Mouse (Mus musculus) neural tube, embryonic 14.5 days (tissue): ENCODE measurements around the gene Praf2. TPM values are rescaled to one million over a fixed set of nuclear protein-coding genes. Genes with fewer than 3 reads are reported as not detected.

Experiments used
- ATAC-seq: fragments of 200-750 bp; cut with Nextera tagmentation; 2 replicates; pipeline ENCODE4 v1.8.0; 2017; ENCODE audit warnings: low read depth, mild to moderate bottlenecking, moderate TSS enrichment, moderate library complexity
- H3K27ac ChIP-seq: fragments of 300-500 bp; sonication (generic); 2 replicates; pipeline ENCODE4 v1.5.1; 2014; ENCODE audit warnings: low read depth, mild to moderate bottlenecking, control low read depth, low read length, moderate library complexity, mixed read lengths
- H3K27me3 ChIP-seq: fragments of 300-500 bp; sonication (generic); 2 replicates; pipeline ENCODE4 v1.6.1; 2014; ENCODE audit warnings: low read length; ENCODE audit not compliant: control insufficient read depth, insufficient read depth
- H3K36me3 ChIP-seq: fragments of 300-500 bp; sonication (generic); 2 replicates; pipeline ENCODE4 v1.6.1; 2014; ENCODE audit warnings: low read length, mixed read lengths; ENCODE audit not compliant: control insufficient read depth, insufficient read depth
- H3K4me1 ChIP-seq: fragments of 300-500 bp; sonication (generic); 2 replicates; pipeline ENCODE4 v1.6.1; 2014; ENCODE audit warnings: low read length; ENCODE audit not compliant: control insufficient read depth, insufficient read depth
- H3K4me2 ChIP-seq: fragments of 300-500 bp; sonication (generic); 2 replicates; pipeline ENCODE4 v1.6.1; 2014; ENCODE audit warnings: mild to moderate bottlenecking, low read depth, low read length, control low read depth
- H3K4me3 ChIP-seq: fragments of 300-500 bp; sonication (generic); 2 replicates; pipeline ENCODE4 v1.5.1; 2014; ENCODE audit warnings: low read depth, low read length, control low read depth, mixed read lengths
- H3K9ac ChIP-seq: fragments of 300-500 bp; sonication (generic); replicated peaks from 2 replicates; pipeline ENCODE4 v1.6.1; 2014; ENCODE audit warnings: low read depth, mild to moderate bottlenecking, control low read depth, low read length, mixed read lengths
- H3K9me3 ChIP-seq: fragments of 300-500 bp; sonication (generic); 2 replicates; pipeline ENCODE4 v1.6.1; 2016; ENCODE audit warnings: low read length; ENCODE audit not compliant: control insufficient read depth
- WGBS: fragments of 180-500 bp; shearing (Covaris S2); extraction: QIAGEN DNeasy Blood & Tissue Kit; methylation state at CpG from one replicate; pipeline ENCODE4 v1.1.7; 2014; 5-methylcytosine and 5-hydroxymethylcytosine counted together
- polyA plus RNA-seq: library from polyadenylated mRNA; unstranded; fragments of >200 nt; fragmentation: Nextera tagmentation; extraction: Ambion mirVana; gene quantifications from 2 replicates; pipeline ENCODE4 v1.2.1, GENCODE M21; 2014

Gene Praf2
- polyA plus RNA-seq, 1 experiment from 2014 or later: 147 TPM

GRCm38 (mm10) chrX:7769302-7770017 is 41.2 kb downstream of the Praf2 start:
- Histone ChIP-seq H3K9me3 (no peaks in the 10 kb centered on the region), H3K4me3 (no peak overlapping the region), H3K4me1 (no peaks in the 10 kb centered on the region), H3K27ac (no peak overlapping the region), H3K36me3 (peaks cover 3% of the 10 kb centered on the region), H3K9ac (no peak overlapping the region), H3K4me2 (no peak overlapping the region), H3K27me3 (no peaks in the 10 kb centered on the region)
- WGBS: 90% methylated on average over 7 of the region's 7 CpGs
- no peak for ATAC-seq

GRCm38 (mm10) chrX:7772766-7773165 is 44.5 kb downstream of the Praf2 start:
- H3K9ac ChIP-seq: no peak overlapping the region
- 65% methylated on average over 2 of the region's 2 CpGs for WGBS
- H3K36me3 ChIP-seq: peaks cover 3% of the 10 kb centered on the region
- H3K27ac ChIP-seq: no peak overlapping the region
- no peaks in the 10 kb centered on the region for H3K27me3 ChIP-seq
- H3K9me3 ChIP-seq: no peaks in the 10 kb centered on the region
- H3K4me1 ChIP-seq: no peaks in the 10 kb centered on the region
- ATAC-seq: no peak
- H3K4me2 ChIP-seq: no peak overlapping the region
- no peak overlapping the region for H3K4me3 ChIP-seq

- 78% methylated on average over 9 of the region's 9 CpGs for WGBS
- no peak for ATAC-seq
- H3K4me1 ChIP-seq: no peaks in the 10 kb centered on the region
- H3K27me3 ChIP-seq: no peaks in the 10 kb centered on the region
- H3K9ac ChIP-seq: no peak overlapping the region
- no peak overlapping the region for H3K4me3 ChIP-seq
- H3K36me3 ChIP-seq: no peaks in the 10 kb centered on the region; the same call in 1 of the 2 replicates
- no peak overlapping the region for H3K4me2 ChIP-seq
- no peaks in the 10 kb centered on the region for H3K9me3 ChIP-seq
- no peak overlapping the region for H3K27ac ChIP-seq
These were observed 47.4 kb downstream of the Praf2 start for GRCm38 (mm10) chrX:7775501-7776205.

- no peak overlapping the region for H3K27ac ChIP-seq
- H3K36me3 ChIP-seq: no peaks in the 10 kb centered on the region; the same call in 1 of the 2 replicates
- H3K4me3 ChIP-seq: no peak overlapping the region
- H3K9ac ChIP-seq: no peak overlapping the region
- H3K27me3 ChIP-seq: no peaks in the 10 kb centered on the region
- H3K4me1 ChIP-seq: no peaks in the 10 kb centered on the region
- no peaks in the 10 kb centered on the region for H3K9me3 ChIP-seq
- H3K4me2 ChIP-seq: no peak overlapping the region
- 48% methylated on average over 8 of the region's 8 CpGs for WGBS
- peak; percentile 76; the same call in 1 of the 2 replicates for ATAC-seq
These were observed 48.3 kb downstream of the Praf2 start for GRCm38 (mm10) chrX:7776329-7777082.

GRCm38 (mm10) chrX:7778450-7779244 is 50.4 kb downstream of the Praf2 start:
- H3K9ac ChIP-seq: no peak overlapping the region
- no peaks in the 10 kb centered on the region for H3K9me3 ChIP-seq
- 76% methylated on average over 7 of the region's 7 CpGs for WGBS
- H3K4me2 ChIP-seq: no peak overlapping the region
- no peak for ATAC-seq
- no peaks in the 10 kb centered on the region; the same call in 1 of the 2 replicates for H3K36me3 ChIP-seq
- no peak overlapping the region for H3K27ac ChIP-seq
- H3K4me1 ChIP-seq: no peaks in the 10 kb centered on the region
- no peak overlapping the region for H3K4me3 ChIP-seq
- H3K27me3 ChIP-seq: no peaks in the 10 kb centered on the region

- 22% methylated on average over 3 of the region's 3 CpGs for WGBS
- Histone ChIP-seq H3K4me3 (no peak overlapping the region), H3K9me3 (no peaks in the 10 kb centered on the region), H3K9ac (no peak overlapping the region), H3K27ac (no peak overlapping the region), H3K4me1 (no peaks in the 10 kb centered on the region), H3K27me3 (no peaks in the 10 kb centered on the region), H3K36me3 (no peaks in the 10 kb centered on the region), H3K4me2 (no peak overlapping the region)
- ATAC-seq: no peak
These were observed 51.1 kb downstream of the Praf2 start for GRCm38 (mm10) chrX:7779294-7779693.

Other genes with a start within 250 kb of the Praf2 start
- 0.11 and 0.32 TPM in 2 replicates for gene Foxp3, start 154.8 kb upstream of the Praf2 start, polyA plus RNA-seq
- 6.2 and 7.3 TPM in 2 replicates for gene Ppp1r3f, start 154.2 kb upstream of the Praf2 start, polyA plus RNA-seq
- 27.0 and 29.6 TPM in 2 replicates for gene Ccdc22, start 122.9 kb upstream of the Praf2 start, polyA plus RNA-seq
- gene Cacna1f, start 121.4 kb upstream of the Praf2 start, polyA plus RNA-seq: 0.12 and 0.23 TPM in 2 replicates
- 81.4 and 149 TPM in 2 replicates for gene Syp, start 90.0 kb upstream of the Praf2 start, polyA plus RNA-seq
- gene Prickle3, start 71.2 kb upstream of the Praf2 start, polyA plus RNA-seq: 1.3 and 2.0 TPM in 2 replicates
- gene Plp2, start 57.0 kb upstream of the Praf2 start, polyA plus RNA-seq: 12.5 and 23.2 TPM in 2 replicates
- gene Magix, start 47.2 kb upstream of the Praf2 start, polyA plus RNA-seq: 0.20 TPM in 1 of 2 replicates, not detected in the other
- 50.0 and 55.7 TPM in 2 replicates for gene Gpkow, start 31.3 kb upstream of the Praf2 start, polyA plus RNA-seq
- gene Wdr45, start 14.1 kb upstream of the Praf2 start, polyA plus RNA-seq: 22.3 and 23.6 TPM in 2 replicates
- gene Gm45208, start 6.2 kb upstream of the Praf2 start, polyA plus RNA-seq: 0.47 and 2.9 TPM in 2 replicates
- 55.9 and 57.1 TPM in 2 replicates for gene Ccdc120, start 22.5 kb downstream of the Praf2 start, polyA plus RNA-seq
- 16.6 and 23.8 TPM in 2 replicates for gene Tfe3, start 34.1 kb downstream of the Praf2 start, polyA plus RNA-seq
- gene Gripap1, start 61.3 kb downstream of the Praf2 start, polyA plus RNA-seq: 57.3 and 74.5 TPM in 2 replicates
- gene Kcnd1, start 93.8 kb downstream of the Praf2 start, polyA plus RNA-seq: 5.8 and 7.7 TPM in 2 replicates
- gene Otud5, start 112.9 kb downstream of the Praf2 start, polyA plus RNA-seq: 26.8 and 28.1 TPM in 2 replicates
- 20.7 and 22.9 TPM in 2 replicates for gene Pim2, start 149.8 kb downstream of the Praf2 start, polyA plus RNA-seq
- 23.6 and 25.1 TPM in 2 replicates for gene Slc35a2, start 155.6 kb downstream of the Praf2 start, polyA plus RNA-seq
- gene Pqbp1, start 170.8 kb downstream of the Praf2 start, polyA plus RNA-seq: 184 and 191 TPM in 2 replicates
- 146 and 167 TPM in 2 replicates for gene Timm17b, start 170.9 kb downstream of the Praf2 start, polyA plus RNA-seq
- not detected in 2 replicates for gene Gm10491, start 179.4 kb downstream of the Praf2 start, polyA plus RNA-seq
- not detected in 2 replicates for gene Gm10490, start 181.1 kb downstream of the Praf2 start, polyA plus RNA-seq
- gene Pcsk1n, start 191.4 kb downstream of the Praf2 start, polyA plus RNA-seq: 245 and 258 TPM in 2 replicates
- gene Eras, start 200.2 kb downstream of the Praf2 start, polyA plus RNA-seq: not detected in 2 replicates
- gene Hdac6, start 219.4 kb downstream of the Praf2 start, polyA plus RNA-seq: 56.8 and 59.1 TPM in 2 replicates
- gene Gata1, start 249.6 kb downstream of the Praf2 start, polyA plus RNA-seq: not detected in 2 replicates